Mouse (Mus musculus) limb, embryonic 10.5 days (tissue): ENCODE measurements around the gene Kcna1. TPM values are rescaled to one million over a fixed set of nuclear protein-coding genes. Genes with fewer than 3 reads are reported as not detected.

Experiments
- DNase-seq: peaks from one replicate; pipeline ENCODE4 v3.0.0-alpha.2; 2017; ENCODE audit warnings: low spot score
- H3K27ac ChIP-seq: fragments of 300-500 bp; sonication (generic); 2 replicates; pipeline ENCODE4 v1.5.1; 2016; ENCODE audit warnings: mild to moderate bottlenecking
- H3K27me3 ChIP-seq: fragments of 300-500 bp; sonication (generic); 2 replicates; pipeline ENCODE4 v1.6.1; 2016; ENCODE audit warnings: low read depth, mild to moderate bottlenecking; ENCODE audit not compliant: poor library complexity, severe bottlenecking
- H3K36me3 ChIP-seq: fragments of 300-500 bp; sonication (generic); 2 replicates; pipeline ENCODE4 v1.6.1; 2016; ENCODE audit warnings: mild to moderate bottlenecking, moderate library complexity
- H3K4me1 ChIP-seq: fragments of 300-500 bp; sonication (generic); 2 replicates; pipeline ENCODE4 v1.6.1; 2016
- H3K4me3 ChIP-seq: fragments of 300-500 bp; sonication (generic); 2 replicates; pipeline ENCODE4 v1.5.1; 2016; ENCODE audit warnings: mild to moderate bottlenecking, moderate library complexity
- H3K9me3 ChIP-seq: fragments of 300-500 bp; sonication (generic); replicated peaks from 2 replicates; pipeline ENCODE4 v1.6.1; 2016; ENCODE audit warnings: mild to moderate bottlenecking
- WGBS: fragments of 180-500 bp; shearing (Covaris S2); methylation state at CpG from one replicate; pipeline ENCODE4 v1.1.7; 2016; 5-methylcytosine and 5-hydroxymethylcytosine counted together
- polyA plus RNA-seq: library from polyadenylated mRNA; unstranded; fragments of >200 nt; fragmentation: Nextera tagmentation; extraction: Ambion mirVana; gene quantifications from 2 replicates; pipeline ENCODE4 v1.2.1, GENCODE M21; 2016

Kcna1 gene
- polyA plus RNA-seq, 1 experiment from 2014 or later, result 0.30 TPM

GRCm38 (mm10) chr6:126643341-126644055 lies 2.7 kb downstream of the Kcna1 start:
- peak; percentile 41 for DNase-seq
- Histone ChIP-seq H3K36me3 (no peaks in the 10 kb centered on the region), H3K27ac (no peak overlapping the region), H3K27me3 (peaks cover 100% of the 10 kb centered on the region), H3K9me3 (no peaks in the 10 kb centered on the region), H3K4me1 (peaks cover 38% of the 10 kb centered on the region), H3K4me3 (peak overlapping the region; percentile 60)
- 2% methylated on average over 25 of the region's 25 CpGs for WGBS

GRCm38 (mm10) chr6:126642856-126643321 lies 3.3 kb downstream of the Kcna1 start:
- DNase-seq, result peak; percentile 55
- Histone ChIP-seq H3K27me3 (peaks cover 98% of the 10 kb centered on the region), H3K27ac (no peak overlapping the region), H3K36me3 (no peaks in the 10 kb centered on the region), H3K9me3 (no peaks in the 10 kb centered on the region), H3K4me3 (peak overlapping the region; percentile 60), H3K4me1 (peaks cover 38% of the 10 kb centered on the region)
- under 1% methylated on average over 36 of the region's 36 CpGs for WGBS

- no peaks in the 10 kb centered on the region for H3K36me3 ChIP-seq
- no peak overlapping the region for H3K27ac ChIP-seq
- H3K9me3 ChIP-seq, result no peaks in the 10 kb centered on the region
- H3K4me3 ChIP-seq, result no peak overlapping the region
- H3K27me3 ChIP-seq, result no peaks in the 10 kb centered on the region
- 86% methylated on average over 7 of the region's 7 CpGs for WGBS
- no peak for DNase-seq
- no peaks in the 10 kb centered on the region for H3K4me1 ChIP-seq
These were observed 17.7 kb downstream of the Kcna1 start for GRCm38 (mm10) chr6:126628451-126628850.

GRCm38 (mm10) chr6:126618455-126618854 lies 27.7 kb downstream of the Kcna1 start:
- DNase-seq, result no peak
- Histone ChIP-seq H3K36me3 (no peaks in the 10 kb centered on the region), H3K9me3 (no peaks in the 10 kb centered on the region), H3K4me1 (no peaks in the 10 kb centered on the region), H3K27me3 (no peaks in the 10 kb centered on the region), H3K27ac (no peak overlapping the region), H3K4me3 (no peak overlapping the region)
- 89% methylated on average over 4 of the region's 4 CpGs for WGBS

- Histone ChIP-seq H3K36me3 (no peaks in the 10 kb centered on the region), H3K27me3 (peaks cover 13% of the 10 kb centered on the region; the same call in 1 of the 2 replicates), H3K4me3 (no peak overlapping the region), H3K27ac (no peak overlapping the region), H3K9me3 (no peaks in the 10 kb centered on the region), H3K4me1 (no peaks in the 10 kb centered on the region)
- WGBS, result 82% methylated on average over 4 of the region's 4 CpGs
- DNase-seq, result no peak
These were observed 35.4 kb downstream of the Kcna1 start for GRCm38 (mm10) chr6:126610746-126611145.

GRCm38 (mm10) chr6:126609193-126609947 lies 36.8 kb downstream of the Kcna1 start:
- no peaks in the 10 kb centered on the region for H3K9me3 ChIP-seq
- H3K4me1 ChIP-seq, result no peaks in the 10 kb centered on the region
- H3K4me3 ChIP-seq, result no peak overlapping the region
- H3K36me3 ChIP-seq, result no peaks in the 10 kb centered on the region
- no peak overlapping the region for H3K27ac ChIP-seq
- no peak for DNase-seq
- 78% methylated on average over 17 of the region's 17 CpGs for WGBS
- H3K27me3 ChIP-seq, result peaks cover 13% of the 10 kb centered on the region; the same call in 1 of the 2 replicates

GRCm38 (mm10) chr6:126601843-126602326 lies 44.3 kb downstream of the Kcna1 start:
- DNase-seq, result no peak
- Histone ChIP-seq H3K4me1 (no peaks in the 10 kb centered on the region; the same call in 1 of the 2 replicates), H3K9me3 (no peaks in the 10 kb centered on the region), H3K36me3 (no peaks in the 10 kb centered on the region), H3K4me3 (no peak overlapping the region), H3K27ac (no peak overlapping the region), H3K27me3 (no peaks in the 10 kb centered on the region)
- 87% methylated on average over 13 of the region's 13 CpGs for WGBS

GRCm38 (mm10) chr6:126599201-126599995 lies 46.8 kb downstream of the Kcna1 start:
- H3K4me3 ChIP-seq, result no peak overlapping the region
- no peaks in the 10 kb centered on the region; the same call in 1 of the 2 replicates for H3K4me1 ChIP-seq
- no peaks in the 10 kb centered on the region for H3K9me3 ChIP-seq
- no peaks in the 10 kb centered on the region for H3K36me3 ChIP-seq
- DNase-seq, result no peak
- WGBS, result 85% methylated on average over 3 of the region's 3 CpGs
- H3K27me3 ChIP-seq, result no peaks in the 10 kb centered on the region
- H3K27ac ChIP-seq, result no peak overlapping the region

GRCm38 (mm10) chr6:126597741-126598140 lies 48.4 kb downstream of the Kcna1 start:
- no peak for DNase-seq
- Histone ChIP-seq H3K27ac (no peak overlapping the region), H3K4me3 (no peak overlapping the region), H3K4me1 (no peaks in the 10 kb centered on the region; the same call in 1 of the 2 replicates), H3K27me3 (no peaks in the 10 kb centered on the region), H3K36me3 (no peaks in the 10 kb centered on the region), H3K9me3 (no peaks in the 10 kb centered on the region)
- 92% methylated on average over 4 of the region's 4 CpGs for WGBS

GRCm38 (mm10) chr6:126595805-126596629 lies 50.2 kb downstream of the Kcna1 start:
- no peaks in the 10 kb centered on the region for H3K4me1 ChIP-seq
- H3K36me3 ChIP-seq, result no peaks in the 10 kb centered on the region
- WGBS, result 85% methylated on average over 18 of the region's 18 CpGs
- H3K27me3 ChIP-seq, result no peaks in the 10 kb centered on the region
- H3K9me3 ChIP-seq, result no peaks in the 10 kb centered on the region
- H3K4me3 ChIP-seq, result no peak overlapping the region
- H3K27ac ChIP-seq, result no peak overlapping the region
- no peak for DNase-seq

GRCm38 (mm10) chr6:126595130-126595529 lies 51.1 kb downstream of the Kcna1 start:
- Histone ChIP-seq H3K9me3 (no peaks in the 10 kb centered on the region), H3K36me3 (no peaks in the 10 kb centered on the region), H3K27me3 (no peaks in the 10 kb centered on the region), H3K4me3 (no peak overlapping the region), H3K27ac (no peak overlapping the region), H3K4me1 (no peaks in the 10 kb centered on the region)
- 58% methylated on average over 5 of the region's 5 CpGs for WGBS
- DNase-seq, result no peak

- WGBS, result 91% methylated on average over 8 of the region's 8 CpGs
These were observed 51.8 kb downstream of the Kcna1 start for GRCm38 (mm10) chr6:126594365-126594764.

More at GRCm38 (mm10) chr6:126594365-126594764, 51.8 kb downstream of the Kcna1 start:
- no peaks in the 10 kb centered on the region for H3K27me3 ChIP-seq
- DNase-seq, result no peak
- H3K4me1 ChIP-seq, result no peaks in the 10 kb centered on the region
- H3K27ac ChIP-seq, result no peak overlapping the region
- H3K36me3 ChIP-seq, result no peaks in the 10 kb centered on the region
- H3K4me3 ChIP-seq, result no peak overlapping the region
- no peaks in the 10 kb centered on the region for H3K9me3 ChIP-seq
